Mouse (Mus musculus): ENCODE results near the gene Rnf11. TPM values are rescaled to one million over a fixed set of nuclear protein-coding genes. Genes with fewer than 3 reads are reported as not detected.
"Not testable (repeated sequence)": the region's sequence is repeated elsewhere in the genome, so short reads cannot be mapped to it uniquely, and the experiment has no call there.

The Rnf11 gene
- polyA plus RNA-seq, 1 experiment from 2014 or later, result 40.3 TPM

- ATAC-seq (ENCODE audit: insufficient number of reproducible peaks, insufficient read depth, low FRiP score, low read depth), result no peak
- Histone ChIP-seq H3K4me2 (replicated peaks; ENCODE audit: low read depth, low read length) (peak overlapping the region; percentile 94; the same call in 1 of the 2 replicates), H3K36me3 (ENCODE audit: control insufficient read depth, insufficient read depth, low read length) (no peaks in the 10 kb centered on the region), H3K9ac (replicated peaks; ENCODE audit: low read depth, low read length) (no peak overlapping the region), H3K27ac (ENCODE audit: low read length) (0 out of 2 replicates have a peak overlapping the region, but pooled peaks have one; percentile 16), H3K4me3 (ENCODE audit: low read depth, low read length) (no peak overlapping the region), H3K27me3 (ENCODE audit: control insufficient read depth, insufficient read depth, low read length) (no peaks in the 10 kb centered on the region), H3K9me3 (ENCODE audit: control insufficient read depth, low read depth, low read length) (no peaks in the 10 kb centered on the region), H3K4me1 (ENCODE audit: control insufficient read depth, insufficient read depth, low read length) (peaks cover 9% of the 10 kb centered on the region; the same call in 1 of the 2 replicates)
- WGBS, result 63% methylated on average over 8 of the region's 8 CpGs
Measured at GRCm38 (mm10) chr4:109405415-109405814, 79.1 kb downstream of the Rnf11 start.

DNA sequence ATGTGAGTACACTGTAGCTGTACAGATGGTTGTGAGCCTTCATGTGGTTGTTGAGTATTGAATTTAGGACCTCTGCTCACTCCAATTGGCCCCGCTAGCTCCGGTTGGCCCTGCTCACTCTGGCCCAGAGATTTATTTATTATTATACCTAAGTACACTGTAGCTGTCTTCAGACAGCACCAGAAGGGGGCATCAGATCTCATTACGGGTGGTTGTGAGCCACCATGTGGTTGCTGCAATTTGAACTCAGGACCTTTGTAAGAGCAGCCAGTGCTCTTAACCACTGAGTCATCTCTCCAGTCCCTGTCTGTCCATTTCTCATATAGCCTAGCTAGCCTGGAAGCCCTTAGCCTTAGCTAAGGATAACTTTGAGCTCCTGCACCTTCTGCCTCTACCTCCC lies 79.6 kb downstream of the Rnf11 start:
- H3K4me3 ChIP-seq (ENCODE audit: low read depth, low read length); ATAC-seq (ENCODE audit: insufficient number of reproducible peaks, insufficient read depth, low FRiP score, low read depth); H3K36me3 ChIP-seq (ENCODE audit: control insufficient read depth, insufficient read depth, low read length); H3K27ac ChIP-seq (ENCODE audit: low read length); H3K4me2 ChIP-seq (replicated peaks; ENCODE audit: low read depth, low read length); H3K4me1 ChIP-seq (ENCODE audit: control insufficient read depth, insufficient read depth, low read length); H3K27me3 ChIP-seq (ENCODE audit: control insufficient read depth, insufficient read depth, low read length); H3K9ac ChIP-seq (replicated peaks; ENCODE audit: low read depth, low read length); H3K9me3 ChIP-seq (ENCODE audit: control insufficient read depth, low read depth, low read length): not testable (repeated sequence)
- 87% methylated on average over 3 of the region's 3 CpGs for WGBS

DNA sequence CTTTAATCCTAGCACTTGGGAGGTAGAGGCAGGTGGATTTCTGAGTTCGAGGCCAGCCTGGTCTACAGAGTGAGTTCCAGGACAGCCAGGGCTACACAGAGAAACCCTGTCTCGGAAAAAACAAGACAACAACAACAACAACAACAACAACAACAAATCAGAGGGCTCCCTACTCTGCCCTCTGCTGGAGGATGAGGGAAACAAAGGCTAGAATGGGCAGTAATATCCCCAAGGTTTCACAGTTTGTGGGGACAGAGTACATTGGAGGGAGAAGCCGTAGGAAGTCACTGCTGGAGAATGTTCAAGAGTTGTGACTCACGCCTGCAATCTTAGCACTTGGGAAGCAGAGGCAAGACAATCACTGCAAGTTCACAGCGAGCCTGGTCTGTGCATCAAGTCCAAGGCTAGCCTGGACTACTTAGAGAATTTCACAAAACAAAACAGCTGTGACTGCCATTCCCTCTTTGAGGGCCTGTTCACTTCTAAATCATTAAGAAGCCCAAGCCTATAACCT lies 83.3 kb downstream of the Rnf11 start:
- Histone ChIP-seq H3K4me1 (ENCODE audit: control insufficient read depth, insufficient read depth, low read length) (peaks cover 8% of the 10 kb centered on the region; the same call in 1 of the 2 replicates), H3K9ac (replicated peaks; ENCODE audit: low read depth, low read length) (no peak overlapping the region), H3K27me3 (ENCODE audit: control insufficient read depth, insufficient read depth, low read length) (no peaks in the 10 kb centered on the region), H3K9me3 (ENCODE audit: control insufficient read depth, low read depth, low read length) (no peaks in the 10 kb centered on the region), H3K4me3 (ENCODE audit: low read depth, low read length) (no peak overlapping the region), H3K27ac (ENCODE audit: low read length) (no peak overlapping the region), H3K36me3 (ENCODE audit: control insufficient read depth, insufficient read depth, low read length) (no peaks in the 10 kb centered on the region), H3K4me2 (replicated peaks; ENCODE audit: low read depth, low read length) (no peak overlapping the region)
- ATAC-seq (ENCODE audit: insufficient number of reproducible peaks, insufficient read depth, low FRiP score, low read depth), result no peak
- WGBS, result 68% methylated on average over 5 of the region's 5 CpGs

Other genes starting within 250 kb of the Rnf11 start
- gene Eps15, start 204.5 kb downstream of the Rnf11 start, polyA plus RNA-seq (2014; fragmentation: Nextera tagmentation; extraction: Ambion mirVana), result 50.4 and 51.9 TPM in 2 replicates
- 9.6 and 10.1 TPM in 2 replicates for gene Ttc39a, start 78.1 kb downstream of the Rnf11 start, polyA plus RNA-seq (2014; fragmentation: Nextera tagmentation; extraction: Ambion mirVana)
- not detected in 2 replicates for gene 4930522H14Rik, start 46.6 kb upstream of the Rnf11 start, polyA plus RNA-seq (2014; fragmentation: Nextera tagmentation; extraction: Ambion mirVana)
- 7.0 and 8.1 TPM in 2 replicates for gene Cdkn2c, start 182.5 kb upstream of the Rnf11 start, polyA plus RNA-seq (2014; fragmentation: Nextera tagmentation; extraction: Ambion mirVana)
- 29.0 and 32.9 TPM in 2 replicates for gene Faf1, start 191.9 kb upstream of the Rnf11 start, polyA plus RNA-seq (2014; fragmentation: Nextera tagmentation; extraction: Ambion mirVana)

All from stomach, embryonic 14.5 days (tissue).